Mouse (Mus musculus) cortical plate, adult 2 months (tissue): ENCODE measurements at regions not wholly inside any gene's neighbourhood (a gene's known extent, or its start where the extent isn't known, plus 50 kb on each side); places are given as distances from the start of the nearest gene placed in this dataset.

Source experiments
- CTCF ChIP-seq: fragments of 200-500 bp; IDR thresholded peaks from 2 replicates; pipeline ENCODE4 v1.5.1; 2011; ENCODE audit warnings: mild to moderate bottlenecking, control low read depth, low read length; ENCODE audit not compliant: insufficient read depth; ENCODE audit errors: extremely low read depth
- POLR2A ChIP-seq: fragments of 200-500 bp; IDR thresholded peaks from 2 replicates; pipeline ENCODE4 v1.6.1; 2011; ENCODE audit warnings: mild to moderate bottlenecking, low read length, control low read depth; ENCODE audit not compliant: insufficient read depth; ENCODE audit errors: extremely low read depth

GRCm38 (mm10) chr3:38232111-38233076 lies 252.2 kb downstream of the Ankrd50 start:
- no peak for TF ChIP-seq CTCF
- TF ChIP-seq POLR2A, result no peak
